Mouse (Mus musculus): ENCODE measurements around the gene Rhd. TPM values are rescaled to one million over a fixed set of nuclear protein-coding genes. Genes with fewer than 3 reads are reported as not detected.

Rhd gene
- polyA plus RNA-seq, 1 experiment from 2014 or later, result 0.32 TPM

GRCm38 (mm10) chr4:134943758-134944538, 79.6 kb downstream of the Rhd start:
- H3K9ac ChIP-seq (ENCODE audit: low read depth, low read length), result no peak overlapping the region
- no peaks in the 10 kb centered on the region for H3K9me3 ChIP-seq (replicated peaks; ENCODE audit: low read length)
- no peaks in the 10 kb centered on the region for H3K36me3 ChIP-seq (ENCODE audit: insufficient read depth, low read length)
- no peak overlapping the region for H3K4me2 ChIP-seq (ENCODE audit: low read length)
- no peak for TF ChIP-seq CTCF (IDR thresholded peaks at IDR 0.05; ENCODE audit: low read depth)
- no peak overlapping the region for H3K27ac ChIP-seq
- DNase-seq (ENCODE audit: low spot score) (no peak), ATAC-seq (replicated peaks; ENCODE audit: low FRiP score, low read depth) (no peak)
- no peak overlapping the region for H3K4me3 ChIP-seq (replicated peaks; ENCODE audit: low read depth, low read length)
- 44% methylated on average over 27 of the region's 27 CpGs for WGBS
- no peaks in the 10 kb centered on the region for H3K27me3 ChIP-seq (ENCODE audit: insufficient read depth, low read length)
- H3K4me1 ChIP-seq (replicated peaks; ENCODE audit: insufficient read depth, low read length), result no peaks in the 10 kb centered on the region; the same call in 1 of the 2 replicates

Other genes starting within 250 kb of the Rhd start
- 3.2 and 3.4 TPM in 2 replicates for gene Man1c1, start 160.2 kb upstream of the Rhd start, polyA plus RNA-seq (2015; fragmentation: Nextera tagmentation; extraction: Ambion mirVana)
- gene Ldlrap1, start 96.5 kb upstream of the Rhd start, polyA plus RNA-seq (2015; fragmentation: Nextera tagmentation; extraction: Ambion mirVana), result 21.2 and 21.3 TPM in 2 replicates
- 31.2 and 32.4 TPM in 2 replicates for gene Maco1, start 11.2 kb upstream of the Rhd start, polyA plus RNA-seq (2015; fragmentation: Nextera tagmentation; extraction: Ambion mirVana)
- 169 and 188 TPM in 2 replicates for gene Tmem50a, start 50.5 kb downstream of the Rhd start, polyA plus RNA-seq (2015; fragmentation: Nextera tagmentation; extraction: Ambion mirVana)
- 375 and 409 TPM in 2 replicates for gene Rsrp1, start 59.1 kb downstream of the Rhd start, polyA plus RNA-seq (2015; fragmentation: Nextera tagmentation; extraction: Ambion mirVana)
- 115 and 120 TPM in 2 replicates for gene Syf2, start 66.4 kb downstream of the Rhd start, polyA plus RNA-seq (2015; fragmentation: Nextera tagmentation; extraction: Ambion mirVana)

All from kidney, postnatal 0 days (tissue).